Mouse (Mus musculus) hindbrain, embryonic 16.5 days (tissue): Measurements from ENCODE around the gene Zfp786. TPM values are rescaled to one million over a fixed set of nuclear protein-coding genes. Genes with fewer than 3 reads are reported as not detected.

Experiments used
- ATAC-seq: fragments of 200-750 bp; cut with Nextera tagmentation; 2 replicates; pipeline ENCODE4 v1.8.0; 2017; ENCODE audit warnings: moderate TSS enrichment, moderate library complexity
- H3K27ac ChIP-seq: fragments of 300-500 bp; sonication (generic); 2 replicates; pipeline ENCODE4 v1.5.1; 2014; ENCODE audit warnings: low read depth, mild to moderate bottlenecking, control low read depth, low read length, moderate library complexity
- H3K27me3 ChIP-seq: fragments of 300-500 bp; sonication (generic); replicated peaks from 2 replicates; pipeline ENCODE4 v1.6.1; 2014; ENCODE audit warnings: low read length; ENCODE audit not compliant: control insufficient read depth, insufficient read depth
- H3K36me3 ChIP-seq: fragments of 300-500 bp; sonication (generic); 2 replicates; pipeline ENCODE4 v1.6.1; 2014; ENCODE audit warnings: mild to moderate bottlenecking, low read length, moderate library complexity, mixed read lengths; ENCODE audit not compliant: control insufficient read depth, insufficient read depth
- H3K4me1 ChIP-seq: fragments of 300-500 bp; sonication (generic); 2 replicates; pipeline ENCODE4 v1.6.1; 2014; ENCODE audit warnings: low read depth, low read length; ENCODE audit not compliant: control insufficient read depth, insufficient read depth
- H3K4me2 ChIP-seq: fragments of 300-500 bp; sonication (generic); 2 replicates; pipeline ENCODE4 v1.6.1; 2014; ENCODE audit warnings: mild to moderate bottlenecking, low read length, control low read depth, moderate library complexity
- H3K4me3 ChIP-seq: fragments of 300-500 bp; sonication (generic); 2 replicates; pipeline ENCODE4 v1.5.1; 2014; ENCODE audit warnings: mild to moderate bottlenecking, low read length, control low read depth, moderate library complexity
- H3K9ac ChIP-seq: fragments of 300-500 bp; sonication (generic); 2 replicates; pipeline ENCODE4 v1.6.1; 2014; ENCODE audit warnings: low read depth, mild to moderate bottlenecking, control low read depth, low read length, moderate library complexity
- H3K9me3 ChIP-seq: fragments of 300-500 bp; sonication (generic); 2 replicates; pipeline ENCODE4 v1.6.1; 2014; ENCODE audit warnings: mild to moderate bottlenecking, low read length, moderate library complexity; ENCODE audit not compliant: control insufficient read depth
- WGBS: fragments of 180-500 bp; shearing (Covaris S2); extraction: QIAGEN DNeasy Blood & Tissue Kit; methylation state at CpG from one replicate; pipeline ENCODE4 v1.1.7; 2014; 5-methylcytosine and 5-hydroxymethylcytosine counted together
- polyA plus RNA-seq: library from polyadenylated mRNA; unstranded; fragments of >200 nt; fragmentation: Nextera tagmentation; extraction: Ambion mirVana; gene quantifications from 2 replicates; pipeline ENCODE4 v1.2.1, GENCODE M21; 2015

Zfp786 gene
- 13.9 and 15.7 TPM in 2 replicates for polyA plus RNA-seq

DNA sequence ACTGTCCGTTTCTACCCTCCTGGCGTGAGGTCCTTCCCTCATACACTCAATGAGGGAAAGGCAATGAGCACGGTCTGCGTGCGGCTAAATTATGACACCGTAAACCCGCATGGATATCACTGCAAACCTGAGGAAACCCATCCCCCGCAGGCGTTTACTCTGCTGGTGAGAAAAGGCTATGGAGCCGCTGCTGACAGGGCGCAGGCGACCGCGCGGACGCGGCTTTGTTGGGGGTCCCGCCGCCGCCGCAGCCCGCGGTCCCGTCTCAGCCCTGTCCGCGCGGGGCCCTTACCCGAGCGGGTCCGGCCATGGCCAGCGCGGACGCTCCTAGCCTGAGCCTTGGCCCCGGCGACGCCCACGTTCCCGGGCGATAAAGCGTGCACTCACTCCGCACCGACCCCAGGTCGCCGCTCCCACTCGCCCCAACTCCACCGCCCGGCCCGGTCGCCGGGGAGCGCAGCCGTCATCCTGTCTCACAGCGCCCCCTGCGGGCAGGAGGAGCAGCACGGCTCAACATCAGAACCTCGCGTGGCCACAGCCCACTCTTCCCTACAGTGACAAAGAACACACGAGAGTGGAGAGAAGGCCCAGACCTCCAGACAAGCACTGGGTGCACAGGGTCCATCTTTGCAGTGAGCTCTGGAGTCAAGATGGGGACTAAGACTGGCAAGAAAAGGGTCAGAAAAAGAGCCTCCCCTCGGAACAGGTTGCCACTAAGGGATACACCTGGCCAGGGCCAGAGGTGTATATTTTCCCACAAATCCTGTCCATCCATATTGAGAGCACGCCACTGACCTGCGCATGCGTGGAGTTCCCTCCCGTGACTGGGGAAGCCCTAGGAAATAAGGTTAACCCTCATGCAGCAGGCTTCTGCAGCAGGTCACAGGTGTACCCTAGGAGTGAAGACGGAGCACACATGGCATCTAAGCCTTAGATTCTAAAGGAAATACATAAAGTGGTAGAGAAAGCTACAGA, at the start of gene Zfp786:
Gene Zfp786 (minus strand): TSS at position 764 of the 975 bp plus-strand sequence.
- Histone ChIP-seq H3K27me3 (no peaks in the 10 kb centered on the region; the same call in 1 of the 2 replicates), H3K9ac (peak within 1 kb of the TSS; percentile 98), H3K4me1 (peaks cover 13% of the 10 kb centered on the region), H3K4me2 (peak within 1 kb of the TSS; percentile 57), H3K4me3 (peak within 1 kb of the TSS; percentile 94), H3K27ac (peak within 1 kb of the TSS; percentile 96), H3K36me3 (no peaks in the 10 kb centered on the region; the same call in 1 of the 2 replicates), H3K9me3 (no peaks in the 10 kb centered on the region)
- ATAC-seq, result peak; percentile 95
- 1% methylated on average over 63 of the region's 64 CpGs for WGBS

DNA sequence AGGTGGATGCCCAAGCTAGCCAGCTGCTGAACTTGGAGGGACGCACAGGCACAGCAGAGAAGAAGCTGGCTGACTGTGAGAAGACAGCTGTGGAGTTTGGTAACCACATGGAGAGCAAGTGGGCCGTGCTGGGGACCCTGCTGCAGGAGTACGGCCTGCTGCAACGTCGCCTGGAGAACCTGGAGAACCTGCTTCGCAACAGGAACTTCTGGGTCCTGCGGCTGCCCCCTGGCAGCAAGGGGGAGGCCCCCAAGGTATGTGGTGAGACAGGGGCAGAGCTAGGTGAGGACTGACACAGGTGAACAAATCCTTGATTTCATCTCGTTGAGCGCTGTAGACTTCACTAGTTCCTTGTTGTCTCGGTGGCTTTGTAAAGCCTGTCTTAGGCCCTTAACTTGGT, 49.5 kb upstream of the Zfp786 start:
- Histone ChIP-seq H3K27ac (no peak overlapping the region), H3K9ac (no peak overlapping the region), H3K9me3 (no peaks in the 10 kb centered on the region), H3K36me3 (peaks cover 20% of the 10 kb centered on the region), H3K4me2 (no peak overlapping the region), H3K4me3 (no peak overlapping the region), H3K4me1 (peaks cover 16% of the 10 kb centered on the region), H3K27me3 (no peaks in the 10 kb centered on the region)
- ATAC-seq, result no peak
- WGBS, result 95% methylated on average over 10 of the region's 10 CpGs

DNA sequence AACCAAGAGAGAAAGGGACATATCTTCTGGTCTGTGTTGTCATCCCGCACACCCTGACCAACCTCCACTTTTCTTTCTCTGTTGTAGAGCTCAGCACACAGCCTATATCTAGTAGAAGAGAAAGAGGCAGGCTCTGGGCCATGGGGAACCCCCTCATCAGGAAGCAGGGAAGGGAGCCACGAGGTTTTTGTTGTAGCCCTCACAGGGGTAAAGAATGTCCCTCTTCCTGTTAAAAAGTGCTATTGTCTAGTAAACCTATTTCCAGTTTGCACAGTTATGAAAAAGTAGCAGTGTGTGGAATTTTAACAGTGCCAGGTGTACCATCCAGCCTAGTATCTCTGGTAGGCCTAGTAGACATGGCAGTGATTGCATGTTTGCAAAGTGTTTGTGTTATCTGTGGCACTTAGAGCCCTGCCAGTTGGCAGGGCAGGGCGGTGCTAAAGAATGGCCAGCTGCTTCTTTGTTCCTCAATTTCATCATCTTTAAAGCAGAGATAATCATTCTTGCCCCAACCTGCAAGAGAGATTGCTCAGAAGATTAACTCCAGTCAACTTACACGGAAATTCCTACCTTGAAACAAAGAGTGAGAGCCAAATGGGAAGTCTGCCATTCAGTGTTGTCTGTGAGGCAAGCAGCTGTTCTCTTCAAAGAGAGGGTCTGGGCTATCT, 48.5 kb upstream of the Zfp786 start:
- Histone ChIP-seq H3K9ac (peak overlapping the region; percentile 97; the same call in 1 of the 2 replicates), H3K4me1 (peaks cover 16% of the 10 kb centered on the region), H3K27ac (no peak overlapping the region), H3K4me3 (peak overlapping the region; percentile 89), H3K4me2 (peak overlapping the region; percentile 75), H3K9me3 (no peaks in the 10 kb centered on the region), H3K36me3 (peaks cover 20% of the 10 kb centered on the region), H3K27me3 (no peaks in the 10 kb centered on the region)
- WGBS, result 61% methylated on average over 4 of the region's 4 CpGs
- ATAC-seq, result no peak

DNA sequence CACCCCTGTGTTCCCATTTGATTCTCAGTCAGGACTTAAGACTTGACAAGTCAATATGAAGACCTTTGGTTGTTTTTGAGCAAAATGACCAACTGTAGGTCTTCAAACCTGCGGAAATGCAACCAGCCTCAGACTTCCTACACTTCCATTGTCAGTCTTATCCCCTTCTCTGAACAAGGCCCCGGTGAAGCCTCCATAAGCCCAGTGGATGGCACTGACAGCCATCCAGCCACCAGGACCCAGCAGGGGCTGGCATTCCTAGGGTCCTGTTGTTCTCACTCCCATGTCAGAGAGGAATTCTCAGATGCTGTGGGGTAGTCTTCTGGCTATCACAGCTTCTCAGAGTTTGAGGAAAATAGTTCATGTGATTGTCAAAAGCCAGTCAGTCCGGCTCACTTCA, 47.9 kb upstream of the Zfp786 start:
- WGBS, result 33% methylated on average over 3 of the region's 3 CpGs
- peak overlapping the region; percentile 97 for H3K9ac ChIP-seq
- no peaks in the 10 kb centered on the region for H3K9me3 ChIP-seq
- peak overlapping the region; percentile 75 for H3K4me2 ChIP-seq
- H3K4me1 ChIP-seq, result peaks cover 16% of the 10 kb centered on the region
- H3K27ac ChIP-seq, result peak overlapping the region; percentile 96; the same call in 1 of the 2 replicates
- no peak for ATAC-seq
- H3K27me3 ChIP-seq, result no peaks in the 10 kb centered on the region
- H3K4me3 ChIP-seq, result peak overlapping the region; percentile 89
- peaks cover 19% of the 10 kb centered on the region for H3K36me3 ChIP-seq

DNA sequence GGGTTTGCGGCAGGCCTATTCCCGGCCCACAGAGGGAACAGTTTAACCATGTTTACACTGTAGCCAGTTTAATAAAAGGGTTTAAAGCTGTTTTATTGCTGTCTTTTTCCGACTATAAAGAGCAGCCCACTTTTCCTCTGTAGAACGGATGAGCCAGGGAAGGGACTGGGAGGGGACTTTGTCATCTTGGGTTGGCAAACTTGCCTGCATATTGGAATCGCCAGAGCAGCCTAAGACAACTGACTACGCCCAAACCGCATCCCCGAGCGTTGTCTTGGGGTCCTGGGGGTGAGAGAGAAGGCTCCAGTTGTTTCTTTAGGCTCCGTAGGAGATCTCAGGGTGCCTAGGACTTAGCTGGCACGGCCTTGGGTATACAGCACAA, 47.5 kb upstream of the Zfp786 start:
- H3K9me3 ChIP-seq, result no peaks in the 10 kb centered on the region
- peak overlapping the region; percentile 97 for H3K9ac ChIP-seq
- peak overlapping the region; percentile 89 for H3K4me3 ChIP-seq
- H3K36me3 ChIP-seq, result peaks cover 16% of the 10 kb centered on the region
- ATAC-seq, result no peak
- H3K27ac ChIP-seq, result peak overlapping the region; percentile 96
- peak overlapping the region; percentile 75 for H3K4me2 ChIP-seq
- no peaks in the 10 kb centered on the region for H3K27me3 ChIP-seq
- H3K4me1 ChIP-seq, result peaks cover 16% of the 10 kb centered on the region
- under 1% methylated on average over 11 of the region's 11 CpGs for WGBS

DNA sequence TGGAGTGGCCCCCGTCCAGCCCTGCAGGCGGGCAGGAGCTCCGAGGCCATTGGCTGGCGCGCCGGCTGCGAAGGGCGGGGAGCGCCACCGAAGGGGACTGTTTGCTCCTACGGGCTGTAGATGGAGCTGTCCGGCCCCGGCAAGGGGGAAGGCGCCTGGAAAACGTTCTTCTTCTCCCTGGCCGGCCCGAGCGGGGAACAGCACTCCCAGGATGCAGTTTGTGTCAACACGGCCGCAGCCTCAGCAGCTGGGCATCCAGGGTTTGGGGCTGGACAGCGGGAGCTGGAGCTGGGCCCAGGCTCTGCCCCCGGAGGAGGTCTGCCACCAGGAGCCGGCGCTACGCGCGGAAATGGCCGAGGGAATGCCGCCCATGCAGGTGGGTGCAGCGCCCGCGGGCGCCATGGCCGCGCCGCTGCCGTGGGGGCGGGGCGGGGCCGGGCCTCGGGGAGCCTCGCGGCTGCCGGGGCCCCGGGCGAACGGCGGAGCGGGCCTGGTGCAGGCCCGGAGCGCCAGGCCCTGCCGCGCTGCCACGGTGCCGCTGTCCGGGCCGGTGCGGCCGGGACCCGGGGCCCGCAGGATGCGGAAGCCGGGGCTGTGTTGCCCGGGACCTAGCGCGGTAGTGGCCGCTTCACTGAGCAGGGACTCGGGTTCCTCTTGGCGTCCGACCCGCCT, 46.9 kb upstream of the Zfp786 start:
- WGBS, result under 1% methylated on average over 59 of the region's 71 CpGs
- no peaks in the 10 kb centered on the region for H3K9me3 ChIP-seq
- peak overlapping the region; percentile 96 for H3K27ac ChIP-seq
- H3K4me2 ChIP-seq, result peak overlapping the region; percentile 75
- H3K4me1 ChIP-seq, result peaks cover 16% of the 10 kb centered on the region
- peaks cover 12% of the 10 kb centered on the region for H3K36me3 ChIP-seq
- H3K9ac ChIP-seq, result peak overlapping the region; percentile 97
- peak; percentile 97 for ATAC-seq
- no peaks in the 10 kb centered on the region for H3K27me3 ChIP-seq
- H3K4me3 ChIP-seq, result peak overlapping the region; percentile 89

DNA sequence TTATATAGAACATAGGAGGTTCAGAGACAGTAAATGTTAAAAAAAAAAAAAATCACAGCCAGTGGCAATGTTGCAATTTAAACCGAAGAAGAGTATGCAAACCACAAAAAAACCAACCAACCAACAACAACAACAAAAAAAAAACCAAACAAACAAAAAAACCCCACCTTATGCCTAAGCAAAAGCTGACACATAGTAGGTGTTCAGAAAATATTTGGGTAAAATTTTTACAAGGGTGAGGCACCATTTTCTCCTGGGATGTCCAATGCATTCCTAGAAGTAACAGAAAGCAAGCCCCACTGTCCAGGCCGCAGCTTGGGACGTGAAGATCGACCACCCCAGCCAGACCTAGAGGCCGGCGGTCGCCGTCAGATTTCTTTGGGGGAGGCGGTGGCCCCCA, 46.4 kb upstream of the Zfp786 start, which contains the start of gene Zfp282:
Gene Zfp282 (plus strand): TSS at position 147 of the 400 bp plus-strand sequence.
- Histone ChIP-seq H3K4me3 (peak within 1 kb of the TSS; percentile 89), H3K9ac (peak within 1 kb of the TSS; percentile 97), H3K4me2 (peak within 1 kb of the TSS; percentile 75), H3K9me3 (no peaks in the 10 kb centered on the region), H3K4me1 (peaks cover 16% of the 10 kb centered on the region), H3K36me3 (peaks cover 10% of the 10 kb centered on the region), H3K27ac (peak within 1 kb of the TSS; percentile 96), H3K27me3 (no peaks in the 10 kb centered on the region)
- 6% methylated on average over 9 of the region's 9 CpGs for WGBS
- no peak for ATAC-seq

DNA sequence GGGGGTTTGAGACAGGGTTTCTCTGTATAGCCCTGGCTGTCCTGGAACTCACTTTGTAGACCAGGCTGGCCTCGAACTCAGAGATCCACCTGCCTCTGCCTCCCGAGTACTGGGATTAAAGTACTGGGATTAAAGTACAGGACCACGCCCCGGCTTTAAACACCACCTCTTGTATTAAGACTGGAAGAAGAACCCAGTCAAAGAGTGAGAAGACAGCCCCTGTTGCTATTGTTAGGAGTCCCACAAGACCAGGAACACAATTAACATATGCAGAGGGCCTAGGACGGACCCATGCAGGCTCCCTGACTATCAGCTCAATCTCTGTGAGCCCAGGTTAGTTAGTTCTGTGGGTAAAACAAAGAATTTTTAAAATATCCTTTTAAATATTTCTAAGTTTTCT, 41.6 kb upstream of the Zfp786 start:
- Histone ChIP-seq H3K36me3 (peaks cover 7% of the 10 kb centered on the region; the same call in 1 of the 2 replicates), H3K27ac (no peak overlapping the region), H3K4me2 (no peak overlapping the region), H3K9ac (no peak overlapping the region), H3K27me3 (no peaks in the 10 kb centered on the region), H3K4me3 (no peak overlapping the region), H3K4me1 (no peaks in the 10 kb centered on the region), H3K9me3 (no peaks in the 10 kb centered on the region)
- no peak for ATAC-seq
- WGBS, result 88% methylated on average over 5 of the region's 5 CpGs
